Mouse (Mus musculus): ENCODE data around the gene Polr1c. TPM values are rescaled to one million over a fixed set of nuclear protein-coding genes. Genes with fewer than 3 reads are reported as not detected.

The Polr1c gene
- polyA plus RNA-seq, 1 experiment from 2014 or later = 91.0 TPM

GRCm38 (mm10) chr17:46259675-46260074 lies 11.8 kb upstream of the Polr1c start:
- no peaks in the 10 kb centered on the region for H3K27me3 ChIP-seq (ENCODE audit: control insufficient read depth, insufficient read depth, low read length)
- H3K9ac ChIP-seq (replicated peaks; ENCODE audit: low read length) = no peak overlapping the region
- H3K4me2 ChIP-seq (ENCODE audit: low read length) = no peak overlapping the region
- ATAC-seq (ENCODE audit: low FRiP score, low TSS enrichment) (no peak), DNase-seq (no peak)
- H3K9me3 ChIP-seq (ENCODE audit: control insufficient read depth, low read length) = no peaks in the 10 kb centered on the region
- H3K36me3 ChIP-seq (ENCODE audit: control insufficient read depth, insufficient read depth, low read length) = peaks cover 70% of the 10 kb centered on the region
- no peak overlapping the region for H3K4me3 ChIP-seq (replicated peaks; ENCODE audit: low read depth, low read length)
- 88% methylated on average over 17 of the region's 17 CpGs for WGBS
- H3K4me1 ChIP-seq (ENCODE audit: control insufficient read depth, insufficient read depth, low read length) = peaks cover 8% of the 10 kb centered on the region
- H3K27ac ChIP-seq (replicated peaks; ENCODE audit: low read depth, low read length) = no peak overlapping the region

DNA sequence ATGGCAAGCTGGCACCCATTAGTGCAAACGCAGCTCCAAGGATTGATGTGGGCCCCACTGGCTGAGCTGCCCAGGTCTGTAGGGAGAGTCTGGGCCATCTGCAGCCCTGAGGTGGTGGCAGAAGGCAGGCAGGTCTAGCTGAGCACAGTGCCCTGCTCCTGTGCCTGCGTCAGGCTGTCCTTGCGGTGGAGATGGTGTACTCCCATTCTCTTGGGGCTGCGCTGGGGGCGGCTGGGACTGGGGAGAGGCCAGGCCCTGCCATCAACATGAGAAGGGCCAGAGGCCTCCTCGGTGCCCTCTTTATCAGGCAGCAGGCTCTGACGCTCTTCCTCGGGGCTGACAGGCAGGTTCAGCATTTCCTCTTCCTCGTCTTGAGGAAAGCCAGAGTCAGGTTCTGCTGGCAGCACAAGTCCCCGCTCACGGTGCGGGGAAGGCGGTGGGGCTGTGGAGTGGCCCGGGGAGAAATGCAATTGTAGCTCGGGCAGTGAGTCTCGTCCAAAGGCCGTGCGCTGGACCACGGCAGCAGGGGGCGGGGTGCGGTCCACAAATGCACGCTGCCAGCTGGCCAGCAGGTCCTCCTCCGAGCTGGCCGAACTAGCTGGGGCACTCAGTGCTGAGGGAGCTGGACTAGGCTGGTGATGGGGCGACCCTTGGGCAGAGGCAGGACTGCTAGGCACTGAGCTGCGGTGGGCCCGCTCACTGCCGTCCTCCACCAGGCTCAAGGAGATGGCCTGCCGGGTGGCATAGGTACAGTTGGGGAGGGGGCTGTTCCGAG lies 10.6 kb upstream of the Polr1c start:
- no peaks in the 10 kb centered on the region for H3K9me3 ChIP-seq (ENCODE audit: control insufficient read depth, low read length)
- ATAC-seq (ENCODE audit: low FRiP score, low TSS enrichment) (no peak), DNase-seq (no peak)
- no peak overlapping the region for H3K27ac ChIP-seq (replicated peaks; ENCODE audit: low read depth, low read length)
- WGBS = 75% methylated on average over 30 of the region's 30 CpGs
- no peak overlapping the region for H3K9ac ChIP-seq (replicated peaks; ENCODE audit: low read length)
- H3K27me3 ChIP-seq (ENCODE audit: control insufficient read depth, insufficient read depth, low read length) = no peaks in the 10 kb centered on the region
- no peak overlapping the region for H3K4me3 ChIP-seq (replicated peaks; ENCODE audit: low read depth, low read length)
- peaks cover 60% of the 10 kb centered on the region for H3K36me3 ChIP-seq (ENCODE audit: control insufficient read depth, insufficient read depth, low read length)
- H3K4me2 ChIP-seq (ENCODE audit: low read length) = no peak overlapping the region
- H3K4me1 ChIP-seq (ENCODE audit: control insufficient read depth, insufficient read depth, low read length) = peaks cover 14% of the 10 kb centered on the region

DNA sequence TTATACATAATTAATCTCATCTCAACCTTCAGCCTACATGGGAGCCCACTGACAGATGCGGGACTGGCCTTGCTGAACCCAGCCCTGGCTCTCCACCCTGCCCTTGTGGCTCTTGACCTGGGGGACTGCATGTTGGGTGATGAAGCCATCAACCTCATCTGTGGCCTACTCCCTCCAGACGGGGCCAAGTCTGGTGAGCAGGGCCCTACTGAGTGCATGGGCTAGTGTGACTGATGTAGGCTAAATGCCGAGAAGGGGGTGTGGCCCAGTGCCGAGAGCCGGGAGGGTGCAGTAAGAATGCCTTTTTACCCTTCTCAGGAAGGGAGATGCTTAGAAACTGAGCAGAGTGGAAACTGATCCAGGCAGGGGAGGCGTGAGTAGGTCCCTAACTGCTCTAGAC lies 7.3 kb upstream of the Polr1c start:
- DNase-seq = no peak

GRCm38 (mm10) chr17:46254106-46254505 lies 6.3 kb upstream of the Polr1c start:
- Histone ChIP-seq H3K9ac (replicated peaks; ENCODE audit: low read length) (peak overlapping the region; percentile 76), H3K4me3 (replicated peaks; ENCODE audit: low read depth, low read length) (peak overlapping the region; percentile 75), H3K4me2 (ENCODE audit: low read length) (peak overlapping the region; percentile 94), H3K4me1 (ENCODE audit: control insufficient read depth, insufficient read depth, low read length) (peaks cover 19% of the 10 kb centered on the region), H3K27ac (replicated peaks; ENCODE audit: low read depth, low read length) (peak overlapping the region; percentile 84), H3K9me3 (ENCODE audit: control insufficient read depth, low read length) (no peaks in the 10 kb centered on the region), H3K27me3 (ENCODE audit: control insufficient read depth, insufficient read depth, low read length) (no peaks in the 10 kb centered on the region), H3K36me3 (ENCODE audit: control insufficient read depth, insufficient read depth, low read length) (peaks cover 49% of the 10 kb centered on the region)
- ATAC-seq (ENCODE audit: low FRiP score, low TSS enrichment) (peak; percentile 49), DNase-seq (peak; percentile 63)
- WGBS = under 1% methylated on average over 53 of the region's 54 CpGs

More for the DNA sequence above, 7.3 kb upstream of the Polr1c start:
- Histone ChIP-seq H3K4me3 (replicated peaks; ENCODE audit: low read depth, low read length) (peak overlapping the region; percentile 75), H3K27ac (replicated peaks; ENCODE audit: low read depth, low read length) (no peak overlapping the region), H3K4me1 (ENCODE audit: control insufficient read depth, insufficient read depth, low read length) (peaks cover 18% of the 10 kb centered on the region), H3K4me2 (ENCODE audit: low read length) (peak overlapping the region; percentile 94), H3K9ac (replicated peaks; ENCODE audit: low read length) (peak overlapping the region; percentile 76; the same call in 1 of the 2 replicates), H3K9me3 (ENCODE audit: control insufficient read depth, low read length) (no peaks in the 10 kb centered on the region), H3K36me3 (ENCODE audit: control insufficient read depth, insufficient read depth, low read length) (peaks cover 49% of the 10 kb centered on the region), H3K27me3 (ENCODE audit: control insufficient read depth, insufficient read depth, low read length) (no peaks in the 10 kb centered on the region)
- WGBS = 35% methylated on average over 6 of the region's 6 CpGs
- no peak for ATAC-seq (ENCODE audit: low FRiP score, low TSS enrichment)

DNA sequence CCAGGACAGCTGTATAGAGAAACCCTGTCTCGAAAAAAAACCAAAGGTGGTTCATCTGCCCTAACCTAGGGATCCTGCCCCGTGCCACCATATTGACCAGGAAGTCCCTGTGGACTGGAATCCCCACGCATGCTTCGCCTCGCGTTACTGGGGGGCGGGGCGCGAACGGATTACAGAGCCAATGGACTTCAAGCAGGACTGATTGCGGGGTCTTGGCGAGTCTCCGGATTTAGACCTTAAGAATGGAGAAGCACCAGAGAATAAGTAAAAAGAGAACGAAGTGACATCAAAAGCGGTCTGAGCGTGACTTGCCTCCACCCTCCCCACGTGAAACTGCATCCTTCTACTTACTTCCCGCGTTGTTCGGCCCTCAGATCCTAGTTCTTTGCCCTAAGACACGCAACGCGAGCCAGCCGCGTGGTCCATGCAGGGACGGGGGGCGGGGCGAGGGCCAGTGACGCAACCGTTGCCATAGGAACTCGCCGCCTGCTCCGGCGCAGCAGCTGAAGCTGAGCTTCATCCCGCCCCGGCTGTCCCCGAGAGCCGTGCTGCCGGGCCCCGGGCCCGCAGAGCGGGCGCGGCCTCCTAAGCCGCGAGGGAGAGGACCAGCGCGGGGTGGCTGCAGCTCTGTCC lies 5.7 kb upstream of the Polr1c start, which contains the start of gene Lrrc73:
Lrrc73 (plus strand) TSS at position 80 of the 633 bp plus-strand sequence.
- ATAC-seq (ENCODE audit: low FRiP score, low TSS enrichment) = peak; percentile 90
- WGBS = 2% methylated on average over 48 of the region's 48 CpGs
- H3K4me2 ChIP-seq (ENCODE audit: low read length) = peak within 1 kb of the TSS; percentile 94

GRCm38 (mm10) chr17:46252571-46253451 lies 5.0 kb upstream of the Polr1c start:
- WGBS = 56% methylated on average over 14 of the region's 14 CpGs
- H3K4me3 ChIP-seq (replicated peaks; ENCODE audit: low read depth, low read length) = peak overlapping the region; percentile 75
- H3K36me3 ChIP-seq (ENCODE audit: control insufficient read depth, insufficient read depth, low read length) = peaks cover 39% of the 10 kb centered on the region
- peak; percentile 68 for DNase-seq
- no peak for ATAC-seq (ENCODE audit: low FRiP score, low TSS enrichment)
- no peaks in the 10 kb centered on the region for H3K9me3 ChIP-seq (ENCODE audit: control insufficient read depth, low read length)
- H3K27me3 ChIP-seq (ENCODE audit: control insufficient read depth, insufficient read depth, low read length) = no peaks in the 10 kb centered on the region
- H3K27ac ChIP-seq (replicated peaks; ENCODE audit: low read depth, low read length) = no peak overlapping the region
- peak overlapping the region; percentile 76; the same call in 1 of the 2 replicates for H3K9ac ChIP-seq (replicated peaks; ENCODE audit: low read length)
- peak overlapping the region; percentile 94 for H3K4me2 ChIP-seq (ENCODE audit: low read length)
- H3K4me1 ChIP-seq (ENCODE audit: control insufficient read depth, insufficient read depth, low read length) = peaks cover 26% of the 10 kb centered on the region

More for the DNA sequence above, 5.7 kb upstream of the Polr1c start, which contains the start of gene Lrrc73:
- peak; percentile 96 for DNase-seq
- H3K36me3 ChIP-seq (ENCODE audit: control insufficient read depth, insufficient read depth, low read length) = peaks cover 46% of the 10 kb centered on the region
- peak within 1 kb of the TSS; percentile 76 for H3K9ac ChIP-seq (replicated peaks; ENCODE audit: low read length)
- H3K27ac ChIP-seq (replicated peaks; ENCODE audit: low read depth, low read length) = peak within 1 kb of the TSS; percentile 84
- no peaks in the 10 kb centered on the region for H3K9me3 ChIP-seq (ENCODE audit: control insufficient read depth, low read length)
- H3K27me3 ChIP-seq (ENCODE audit: control insufficient read depth, insufficient read depth, low read length) = no peaks in the 10 kb centered on the region
- H3K4me1 ChIP-seq (ENCODE audit: control insufficient read depth, insufficient read depth, low read length) = peaks cover 25% of the 10 kb centered on the region
- H3K4me3 ChIP-seq (replicated peaks; ENCODE audit: low read depth, low read length) = peak within 1 kb of the TSS; percentile 75

- H3K4me1 ChIP-seq (ENCODE audit: control insufficient read depth, insufficient read depth, low read length) = peaks cover 34% of the 10 kb centered on the region
- H3K4me3 ChIP-seq (replicated peaks; ENCODE audit: low read depth, low read length) = no peak overlapping the region
- no peaks in the 10 kb centered on the region for H3K9me3 ChIP-seq (ENCODE audit: control insufficient read depth, low read length)
- H3K9ac ChIP-seq (replicated peaks; ENCODE audit: low read length) = no peak overlapping the region
- DNase-seq (no peak), ATAC-seq (ENCODE audit: low FRiP score, low TSS enrichment) (no peak)
- H3K27ac ChIP-seq (replicated peaks; ENCODE audit: low read depth, low read length) = no peak overlapping the region
- 78% methylated on average over 7 of the region's 7 CpGs for WGBS
- no peak overlapping the region for H3K4me2 ChIP-seq (ENCODE audit: low read length)
- H3K36me3 ChIP-seq (ENCODE audit: control insufficient read depth, insufficient read depth, low read length) = peaks cover 39% of the 10 kb centered on the region
- no peaks in the 10 kb centered on the region for H3K27me3 ChIP-seq (ENCODE audit: control insufficient read depth, insufficient read depth, low read length)
Observed at GRCm38 (mm10) chr17:46251174-46251573, 3.3 kb upstream of the Polr1c start.

- DNase-seq = no peak
- peak overlapping the region; percentile 92 for H3K9ac ChIP-seq (replicated peaks; ENCODE audit: low read length)
- H3K4me2 ChIP-seq (ENCODE audit: low read length) = peak overlapping the region; percentile 75
- H3K4me3 ChIP-seq (replicated peaks; ENCODE audit: low read depth, low read length) = peak overlapping the region; percentile 94
- H3K27ac ChIP-seq (replicated peaks; ENCODE audit: low read depth, low read length) = peak overlapping the region; percentile 81
- no peaks in the 10 kb centered on the region for H3K9me3 ChIP-seq (ENCODE audit: control insufficient read depth, low read length)
- under 1% methylated on average over 37 of the region's 37 CpGs for WGBS
- peaks cover 69% of the 10 kb centered on the region for H3K36me3 ChIP-seq (ENCODE audit: control insufficient read depth, insufficient read depth, low read length)
- ATAC-seq (ENCODE audit: low FRiP score, low TSS enrichment) = no peak; the same call in 1 of the 2 replicates
- H3K27me3 ChIP-seq (ENCODE audit: control insufficient read depth, insufficient read depth, low read length) = no peaks in the 10 kb centered on the region
- H3K4me1 ChIP-seq (ENCODE audit: control insufficient read depth, insufficient read depth, low read length) = peaks cover 17% of the 10 kb centered on the region
Observed at GRCm38 (mm10) chr17:46248189-46248522, 302 bp upstream of the Polr1c start.

Data from midbrain, embryonic 14.5 days (tissue).